Mouse (Mus musculus): ENCODE results near the gene Ccdc149. TPM values are rescaled to one million over a fixed set of nuclear protein-coding genes. Genes with fewer than 3 reads are reported as not detected.

Gene Ccdc149
- polyA plus RNA-seq, 1 experiment from 2014 or later, result 15.4 TPM

DNA sequence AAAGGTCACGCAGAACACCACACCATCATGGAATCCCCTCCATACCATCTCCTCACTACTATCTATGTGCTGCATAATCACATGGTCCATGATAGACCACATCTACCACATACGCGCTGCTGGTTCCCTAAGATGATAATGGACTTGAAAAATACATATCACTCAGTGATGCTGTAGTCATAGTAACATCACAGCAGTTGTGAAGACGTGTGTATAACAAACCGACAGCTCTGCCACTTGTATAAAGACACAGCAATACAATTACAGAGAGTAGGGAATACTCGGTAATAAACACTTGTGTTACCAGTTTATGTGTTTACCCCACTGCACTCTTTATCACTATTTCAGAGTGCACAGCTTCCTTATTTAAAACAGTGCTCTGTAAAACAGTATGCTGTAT is 20.2 kb upstream of the Ccdc149 start:
- Histone ChIP-seq H3K27ac (ENCODE audit: low read length) (no peak overlapping the region), H3K4me3 (ENCODE audit: low read depth, low read length) (no peak overlapping the region), H3K36me3 (ENCODE audit: control insufficient read depth, insufficient read depth, low read length) (no peaks in the 10 kb centered on the region), H3K9me3 (replicated peaks; ENCODE audit: control insufficient read depth, low read length, poor library complexity, severe bottlenecking) (no peaks in the 10 kb centered on the region), H3K4me1 (ENCODE audit: control insufficient read depth, insufficient read depth, low read length) (no peaks in the 10 kb centered on the region; the same call in 1 of the 2 replicates), H3K27me3 (ENCODE audit: control insufficient read depth, insufficient read depth, low read depth, low read length) (no peaks in the 10 kb centered on the region), H3K9ac (ENCODE audit: low read depth, low read length) (no peak overlapping the region), H3K4me2 (ENCODE audit: low read length) (no peak overlapping the region)
- WGBS, result 84% methylated on average over 6 of the region's 6 CpGs
- no peak for ATAC-seq

DNA sequence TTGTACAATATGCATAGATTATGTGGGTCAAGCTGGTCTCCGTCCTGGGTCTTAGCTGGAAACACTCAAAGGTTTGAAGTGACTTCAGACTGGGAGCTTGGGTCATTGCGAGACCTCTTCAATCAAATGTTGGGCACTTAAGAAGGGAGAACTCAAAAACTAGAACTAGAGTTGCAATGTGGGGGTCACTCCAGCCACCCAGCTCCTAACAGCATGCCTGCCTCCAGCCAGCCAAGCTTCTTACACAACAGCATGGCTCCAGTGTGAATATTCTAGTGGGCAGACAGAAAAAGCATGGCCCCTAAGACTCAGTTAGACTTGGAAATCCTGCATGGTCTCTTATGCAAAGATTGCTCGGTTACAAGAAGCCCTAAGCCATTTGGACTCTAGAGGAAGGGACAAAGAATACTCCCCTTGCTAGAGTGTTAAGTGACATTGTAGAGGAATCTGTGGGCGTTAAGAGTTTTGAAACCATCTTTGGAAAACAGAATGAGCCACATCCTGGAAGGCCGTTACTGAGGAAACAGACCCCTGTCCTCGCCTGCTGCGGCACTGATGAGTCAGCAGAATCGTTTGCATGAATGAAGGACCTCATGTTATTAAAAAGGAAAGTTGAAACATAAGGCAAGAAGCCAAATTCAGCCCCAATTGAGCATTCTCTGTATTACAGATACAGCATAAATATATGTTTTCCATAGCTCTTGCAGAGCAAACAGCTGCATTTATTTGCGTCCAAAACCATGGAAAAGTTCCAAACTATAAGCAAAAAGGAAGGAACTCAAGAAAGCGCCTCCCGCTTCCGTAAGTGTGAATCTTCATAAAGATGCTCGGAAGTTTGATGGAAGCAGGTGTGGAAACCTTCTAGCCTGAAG is 16.5 kb upstream of the Ccdc149 start:
- Histone ChIP-seq H3K4me1 (ENCODE audit: control insufficient read depth, insufficient read depth, low read length) (no peaks in the 10 kb centered on the region), H3K4me3 (ENCODE audit: low read depth, low read length) (no peak overlapping the region), H3K27ac (ENCODE audit: low read length) (no peak overlapping the region), H3K4me2 (ENCODE audit: low read length) (no peak overlapping the region), H3K9me3 (replicated peaks; ENCODE audit: control insufficient read depth, low read length, poor library complexity, severe bottlenecking) (no peaks in the 10 kb centered on the region), H3K36me3 (ENCODE audit: control insufficient read depth, insufficient read depth, low read length) (no peaks in the 10 kb centered on the region), H3K27me3 (ENCODE audit: control insufficient read depth, insufficient read depth, low read depth, low read length) (no peaks in the 10 kb centered on the region), H3K9ac (ENCODE audit: low read depth, low read length) (no peak overlapping the region)
- no peak for ATAC-seq
- 86% methylated on average over 13 of the region's 13 CpGs for WGBS

- 5% methylated on average over 7 of the region's 7 CpGs for WGBS
- H3K27me3 ChIP-seq (ENCODE audit: control insufficient read depth, insufficient read depth, low read depth, low read length), result no peaks in the 10 kb centered on the region
- 0 out of 2 replicates have a peak overlapping the region, but pooled peaks have one; percentile 51 for H3K27ac ChIP-seq (ENCODE audit: low read length)
Observed at GRCm38 (mm10) chr5:52476826-52477225, 5.5 kb upstream of the Ccdc149 start.

GRCm38 (mm10) chr5:52476292-52476701 is 5.0 kb upstream of the Ccdc149 start:
- Histone ChIP-seq H3K4me1 (ENCODE audit: control insufficient read depth, insufficient read depth, low read length) (peaks cover 18% of the 10 kb centered on the region), H3K4me3 (ENCODE audit: low read depth, low read length) (peak overlapping the region; percentile 44), H3K9me3 (replicated peaks; ENCODE audit: control insufficient read depth, low read length, poor library complexity, severe bottlenecking) (no peaks in the 10 kb centered on the region), H3K36me3 (ENCODE audit: control insufficient read depth, insufficient read depth, low read length) (no peaks in the 10 kb centered on the region), H3K27me3 (ENCODE audit: control insufficient read depth, insufficient read depth, low read depth, low read length) (no peaks in the 10 kb centered on the region), H3K27ac (ENCODE audit: low read length) (peak overlapping the region; percentile 51; the same call in 1 of the 2 replicates), H3K9ac (ENCODE audit: low read depth, low read length) (peak overlapping the region; percentile 58), H3K4me2 (ENCODE audit: low read length) (peak overlapping the region; percentile 78)
- under 1% methylated on average over 23 of the region's 23 CpGs for WGBS
- ATAC-seq, result peak; percentile 89

More at GRCm38 (mm10) chr5:52476826-52477225, 5.5 kb upstream of the Ccdc149 start:
- ATAC-seq, result peak; percentile 65
- H3K4me3 ChIP-seq (ENCODE audit: low read depth, low read length), result peak overlapping the region; percentile 44
- H3K36me3 ChIP-seq (ENCODE audit: control insufficient read depth, insufficient read depth, low read length), result no peaks in the 10 kb centered on the region
- H3K4me1 ChIP-seq (ENCODE audit: control insufficient read depth, insufficient read depth, low read length), result peaks cover 17% of the 10 kb centered on the region
- H3K9ac ChIP-seq (ENCODE audit: low read depth, low read length), result peak overlapping the region; percentile 58
- no peaks in the 10 kb centered on the region for H3K9me3 ChIP-seq (replicated peaks; ENCODE audit: control insufficient read depth, low read length, poor library complexity, severe bottlenecking)
- H3K4me2 ChIP-seq (ENCODE audit: low read length), result peak overlapping the region; percentile 78

DNA sequence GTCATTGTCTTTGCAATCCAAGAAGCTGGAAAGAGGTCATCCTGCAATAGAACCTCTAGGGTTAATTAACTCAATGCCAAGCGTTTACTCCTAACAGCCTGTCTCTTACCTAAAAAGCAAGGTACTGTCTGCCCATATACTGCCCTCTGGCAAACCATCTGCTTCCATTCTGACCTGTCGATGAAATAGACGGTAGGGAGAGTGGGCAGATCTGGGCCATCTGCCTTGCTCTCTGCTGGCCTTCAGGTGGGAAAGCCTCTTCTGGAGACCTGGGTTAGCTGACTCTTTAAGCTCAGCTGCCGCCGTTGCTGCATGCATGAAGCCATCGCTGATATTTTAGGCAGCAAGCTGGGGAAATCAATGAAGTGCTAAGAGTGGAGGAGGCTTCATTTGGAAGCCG is 2.7 kb upstream of the Ccdc149 start:
- H3K4me2 ChIP-seq (ENCODE audit: low read length), result no peak overlapping the region
- H3K4me3 ChIP-seq (ENCODE audit: low read depth, low read length), result no peak overlapping the region
- no peak overlapping the region for H3K9ac ChIP-seq (ENCODE audit: low read depth, low read length)
- 83% methylated on average over 7 of the region's 7 CpGs for WGBS
- peaks cover 18% of the 10 kb centered on the region for H3K4me1 ChIP-seq (ENCODE audit: control insufficient read depth, insufficient read depth, low read length)
- no peak for ATAC-seq
- no peaks in the 10 kb centered on the region for H3K27me3 ChIP-seq (ENCODE audit: control insufficient read depth, insufficient read depth, low read depth, low read length)
- H3K27ac ChIP-seq (ENCODE audit: low read length), result no peak overlapping the region
- H3K36me3 ChIP-seq (ENCODE audit: control insufficient read depth, insufficient read depth, low read length), result no peaks in the 10 kb centered on the region
- H3K9me3 ChIP-seq (replicated peaks; ENCODE audit: control insufficient read depth, low read length, poor library complexity, severe bottlenecking), result no peaks in the 10 kb centered on the region

DNA sequence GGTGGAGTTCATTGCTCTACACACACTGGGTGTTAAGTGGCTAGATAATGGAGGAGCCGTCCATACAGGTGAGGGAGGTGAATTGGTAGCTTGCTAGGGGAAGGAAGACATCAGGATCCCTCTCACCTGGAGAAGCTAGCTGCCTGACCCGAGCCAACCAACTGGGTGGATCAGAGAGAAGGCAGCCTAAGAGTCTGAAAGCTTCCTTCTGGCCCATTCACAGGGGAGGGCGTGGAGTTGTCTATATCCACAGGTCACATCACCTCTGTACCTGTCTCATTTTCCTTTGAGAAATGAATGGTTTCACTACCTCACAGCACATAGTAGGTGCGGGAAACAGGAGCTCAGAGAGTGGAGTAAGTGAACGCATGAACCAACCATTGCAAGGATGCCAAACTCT is 770 bp downstream of the Ccdc149 start:
- H3K27ac ChIP-seq (ENCODE audit: low read length), result peak overlapping the region; percentile 83
- H3K4me1 ChIP-seq (ENCODE audit: control insufficient read depth, insufficient read depth, low read length), result peaks cover 4% of the 10 kb centered on the region
- WGBS, result 51% methylated on average over 5 of the region's 5 CpGs
- no peaks in the 10 kb centered on the region for H3K27me3 ChIP-seq (ENCODE audit: control insufficient read depth, insufficient read depth, low read depth, low read length)
- H3K9ac ChIP-seq (ENCODE audit: low read depth, low read length), result peak overlapping the region; percentile 77
- peaks cover under 1% of the 10 kb centered on the region; the same call in 1 of the 2 replicates for H3K9me3 ChIP-seq (replicated peaks; ENCODE audit: control insufficient read depth, low read length, poor library complexity, severe bottlenecking)
- peak overlapping the region; percentile 77 for H3K4me3 ChIP-seq (ENCODE audit: low read depth, low read length)
- H3K4me2 ChIP-seq (ENCODE audit: low read length), result peak overlapping the region; percentile 71
- no peaks in the 10 kb centered on the region for H3K36me3 ChIP-seq (ENCODE audit: control insufficient read depth, insufficient read depth, low read length)
- ATAC-seq, result peak; percentile 41; the same call in 1 of the 2 replicates

- peaks cover 4% of the 10 kb centered on the region for H3K4me1 ChIP-seq (ENCODE audit: control insufficient read depth, insufficient read depth, low read length)
- H3K27ac ChIP-seq (ENCODE audit: low read length), result no peak overlapping the region
- H3K9me3 ChIP-seq (replicated peaks; ENCODE audit: control insufficient read depth, low read length, poor library complexity, severe bottlenecking), result peaks cover 8% of the 10 kb centered on the region; the same call in 1 of the 2 replicates
- H3K36me3 ChIP-seq (ENCODE audit: control insufficient read depth, insufficient read depth, low read length), result peaks cover 2% of the 10 kb centered on the region; the same call in 1 of the 2 replicates
- no peak for ATAC-seq
- no peaks in the 10 kb centered on the region for H3K27me3 ChIP-seq (ENCODE audit: control insufficient read depth, insufficient read depth, low read depth, low read length)
- 84% methylated on average over 3 of the region's 3 CpGs for WGBS
- no peak overlapping the region for H3K4me2 ChIP-seq (ENCODE audit: low read length)
- no peak overlapping the region for H3K9ac ChIP-seq (ENCODE audit: low read depth, low read length)
- no peak overlapping the region for H3K4me3 ChIP-seq (ENCODE audit: low read depth, low read length)
Observed at GRCm38 (mm10) chr5:52467841-52468240, 3.5 kb downstream of the Ccdc149 start.

DNA sequence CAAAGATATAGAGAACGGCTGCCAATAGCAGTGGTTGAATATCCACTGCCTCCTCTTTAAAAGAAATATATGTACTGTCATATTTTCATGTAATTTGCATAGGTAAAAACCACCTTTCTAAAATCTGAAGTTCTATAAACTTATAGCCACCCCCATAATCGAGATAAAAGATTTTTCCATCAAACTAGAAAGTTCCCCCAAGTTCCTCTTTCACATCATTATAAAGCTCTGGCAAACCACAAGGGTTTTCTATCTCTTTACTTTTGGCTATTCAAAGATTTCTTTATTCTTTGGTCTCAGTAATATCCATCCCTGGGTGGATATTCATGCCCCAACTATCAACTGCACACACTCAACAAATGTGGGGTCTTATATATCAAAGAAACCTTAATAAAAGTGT is 8.9 kb downstream of the Ccdc149 start:
- Histone ChIP-seq H3K9me3 (replicated peaks; ENCODE audit: control insufficient read depth, low read length, poor library complexity, severe bottlenecking) (peaks cover 8% of the 10 kb centered on the region; the same call in 1 of the 2 replicates), H3K36me3 (ENCODE audit: control insufficient read depth, insufficient read depth, low read length) (peaks cover 2% of the 10 kb centered on the region; the same call in 1 of the 2 replicates), H3K27me3 (ENCODE audit: control insufficient read depth, insufficient read depth, low read depth, low read length) (no peaks in the 10 kb centered on the region), H3K4me3 (ENCODE audit: low read depth, low read length) (no peak overlapping the region), H3K4me1 (ENCODE audit: control insufficient read depth, insufficient read depth, low read length) (no peaks in the 10 kb centered on the region), H3K4me2 (ENCODE audit: low read length) (no peak overlapping the region), H3K27ac (ENCODE audit: low read length) (no peak overlapping the region), H3K9ac (ENCODE audit: low read depth, low read length) (no peak overlapping the region)
- WGBS, result 78% methylated on average over 2 of the region's 2 CpGs
- ATAC-seq, result no peak
